Mouse (Mus musculus): ENCODE results near the gene Ina. TPM values are rescaled to one million over a fixed set of nuclear protein-coding genes. Genes with fewer than 3 reads are reported as not detected.

Ina gene
- polyA plus RNA-seq, 1 experiment from 2014 or later = 642 TPM

DNA sequence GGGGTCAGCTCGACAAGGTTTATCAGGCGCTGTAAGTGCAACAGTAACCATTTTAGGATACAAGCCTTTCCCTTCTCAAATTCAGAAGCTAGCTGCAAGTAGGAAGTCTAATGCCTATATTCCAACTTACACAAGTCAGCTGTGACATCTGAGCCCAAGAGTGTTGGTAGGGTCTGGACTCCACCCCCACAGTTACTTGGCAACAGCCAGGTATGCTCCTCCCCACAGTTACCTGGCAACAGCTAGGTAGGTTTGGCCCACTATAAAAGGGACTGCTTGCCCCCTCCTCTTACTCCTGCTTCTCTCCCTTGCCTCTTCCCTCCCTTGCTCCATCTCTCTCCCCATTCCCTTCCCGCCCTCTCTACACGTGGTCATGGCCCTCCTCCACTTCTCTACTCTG lies 34.6 kb downstream of the Ina start:
- peaks cover 15% of the 10 kb centered on the region for H3K4me1 ChIP-seq
- no peak overlapping the region for H3K9ac ChIP-seq
- H3K9me3 ChIP-seq = no peaks in the 10 kb centered on the region
- peak overlapping the region; percentile 70 for H3K4me2 ChIP-seq (replicated peaks)
- H3K36me3 ChIP-seq = peaks cover 24% of the 10 kb centered on the region
- H3K27me3 ChIP-seq (replicated peaks) = no peaks in the 10 kb centered on the region
- ATAC-seq (ENCODE audit: low FRiP score, low read depth) = no peak
- no peak overlapping the region for H3K4me3 ChIP-seq
- H3K27ac ChIP-seq = no peak overlapping the region
- 70% methylated on average over 4 of the region's 4 CpGs for WGBS

DNA sequence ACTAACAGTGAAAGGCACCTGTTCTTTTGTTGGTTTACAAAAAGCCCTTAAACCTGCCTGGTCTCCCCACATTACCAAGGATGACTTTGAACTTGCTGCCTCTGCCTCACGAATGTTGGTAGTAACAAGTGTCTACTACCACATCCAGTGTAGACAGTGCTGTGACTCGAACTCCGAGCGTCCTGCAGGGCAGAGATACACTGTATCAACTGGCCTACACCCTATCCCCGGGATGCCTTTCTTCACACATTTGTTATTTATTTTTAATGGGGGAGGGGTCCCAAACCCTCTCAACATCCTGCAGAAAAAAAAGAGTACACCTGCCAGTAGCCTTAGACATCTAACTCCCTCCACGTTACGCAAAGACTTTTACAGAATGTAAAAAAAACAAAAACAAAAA lies 35.3 kb downstream of the Ina start:
- no peak overlapping the region for H3K27ac ChIP-seq
- H3K4me3 ChIP-seq = peak overlapping the region; percentile 78
- 9% methylated on average over 7 of the region's 7 CpGs for WGBS
- peaks cover 23% of the 10 kb centered on the region for H3K36me3 ChIP-seq
- H3K9me3 ChIP-seq = no peaks in the 10 kb centered on the region
- H3K27me3 ChIP-seq (replicated peaks) = no peaks in the 10 kb centered on the region
- no peak for ATAC-seq (ENCODE audit: low FRiP score, low read depth)
- H3K4me1 ChIP-seq = peaks cover 15% of the 10 kb centered on the region
- peak overlapping the region; percentile 90 for H3K9ac ChIP-seq
- H3K4me2 ChIP-seq (replicated peaks) = peak overlapping the region; percentile 70

DNA sequence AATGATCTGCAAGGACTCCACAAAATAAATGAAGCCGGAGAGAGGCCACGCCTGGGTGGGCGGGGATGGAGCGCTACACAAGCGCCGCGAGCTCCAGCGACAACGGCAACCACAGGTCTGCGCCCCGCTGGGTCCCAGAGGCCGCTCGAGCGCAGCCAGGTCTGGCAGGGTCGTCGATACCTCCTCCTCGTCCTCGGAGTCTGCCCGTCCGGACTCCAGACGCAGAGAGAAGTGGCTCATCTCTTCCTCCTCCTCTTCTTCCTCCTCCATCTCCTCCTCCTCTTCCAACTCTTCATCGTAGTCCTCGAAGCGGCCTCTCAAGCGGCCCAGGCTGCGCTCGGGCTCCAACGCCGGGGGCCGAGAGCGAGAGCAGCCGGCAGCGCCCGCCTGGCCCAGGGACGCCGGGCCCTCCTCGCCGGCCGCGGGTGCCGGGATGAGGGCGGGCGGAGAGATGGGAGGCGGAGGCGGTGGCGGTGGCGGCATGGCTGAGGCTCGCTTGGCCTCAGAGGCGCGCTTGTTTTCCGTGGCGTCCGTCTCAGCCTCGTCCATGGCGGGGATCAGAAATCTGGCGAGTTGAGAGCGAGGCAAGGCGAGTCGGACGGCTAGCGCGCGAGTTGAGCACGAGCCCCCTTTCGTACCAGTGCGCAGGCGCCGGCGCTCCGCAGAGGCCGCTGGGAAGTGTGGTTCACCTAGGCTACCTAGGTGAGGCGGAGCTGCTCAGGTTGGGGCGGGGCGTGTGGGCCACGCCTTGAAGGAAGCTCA lies 36.0 kb downstream of the Ina start, which contains the start of gene Pcgf6:
Gene Pcgf6 (minus strand): TSS at position 636 of the 762 bp plus-strand sequence.
- Histone ChIP-seq H3K4me3 (peak within 1 kb of the TSS; percentile 78), H3K27me3 (replicated peaks) (no peaks in the 10 kb centered on the region), H3K9ac (peak within 1 kb of the TSS; percentile 90), H3K9me3 (no peaks in the 10 kb centered on the region), H3K36me3 (peaks cover 21% of the 10 kb centered on the region), H3K4me1 (peaks cover 15% of the 10 kb centered on the region), H3K27ac (peak within 1 kb of the TSS; percentile 93), H3K4me2 (replicated peaks) (peak within 1 kb of the TSS; percentile 70)
- ATAC-seq (ENCODE audit: low FRiP score, low read depth) = peak; percentile 93
- WGBS = 1% methylated on average over 75 of the region's 75 CpGs

DNA sequence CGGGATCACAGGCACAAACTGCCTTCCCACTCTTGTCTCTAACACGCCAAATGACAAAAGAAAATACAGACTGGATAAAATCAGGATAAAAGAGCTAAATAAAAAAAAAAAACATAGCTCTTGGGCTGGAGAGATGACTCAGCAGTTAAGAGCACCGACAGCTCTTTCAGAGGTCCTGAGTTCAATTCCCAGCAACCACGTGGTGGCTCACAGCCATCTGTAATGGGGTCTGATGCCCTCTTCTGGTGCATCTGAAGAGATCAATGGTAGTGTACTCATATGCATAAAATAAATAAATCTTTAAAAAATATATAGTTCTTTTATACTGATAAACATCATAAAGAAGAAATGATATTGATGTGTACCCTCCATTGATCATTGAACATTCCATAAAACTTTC lies 38.4 kb downstream of the Ina start:
- Histone ChIP-seq H3K27ac (no peak overlapping the region), H3K9me3 (no peaks in the 10 kb centered on the region), H3K36me3 (peaks cover 3% of the 10 kb centered on the region; the same call in 1 of the 2 replicates), H3K4me3 (no peak overlapping the region), H3K9ac (no peak overlapping the region), H3K4me2 (replicated peaks) (no peak overlapping the region), H3K4me1 (peaks cover 15% of the 10 kb centered on the region), H3K27me3 (replicated peaks) (no peaks in the 10 kb centered on the region)
- 84% methylated on average over 4 of the region's 4 CpGs for WGBS
- no peak for ATAC-seq (ENCODE audit: low FRiP score, low read depth)

DNA sequence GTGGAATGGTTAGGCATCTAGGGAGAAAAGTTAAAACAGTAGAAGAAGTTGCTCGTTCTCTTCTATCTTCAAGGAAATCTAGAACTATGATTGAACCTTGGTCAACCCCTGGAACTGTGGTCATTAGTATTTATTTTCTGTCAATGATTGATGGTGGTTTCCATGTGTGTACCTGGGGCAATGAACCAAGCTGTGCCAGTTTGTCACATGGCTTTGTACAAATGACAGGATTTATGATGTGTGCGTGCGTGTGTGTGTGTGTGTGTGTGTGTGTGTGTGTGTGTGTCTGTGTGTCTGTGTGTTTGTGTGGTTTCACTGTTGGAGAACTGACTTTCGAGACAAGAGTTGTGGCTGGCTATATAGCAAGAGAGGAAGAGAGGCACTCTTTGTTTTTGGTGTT lies 39.0 kb downstream of the Ina start:
- H3K27me3 ChIP-seq (replicated peaks) = no peaks in the 10 kb centered on the region
- no peak overlapping the region for H3K4me3 ChIP-seq
- H3K4me1 ChIP-seq = peaks cover 15% of the 10 kb centered on the region
- WGBS = 82% methylated on average over 4 of the region's 4 CpGs
- H3K36me3 ChIP-seq = no peaks in the 10 kb centered on the region
- ATAC-seq (ENCODE audit: low FRiP score, low read depth) = no peak
- H3K27ac ChIP-seq = no peak overlapping the region
- no peaks in the 10 kb centered on the region for H3K9me3 ChIP-seq
- no peak overlapping the region for H3K4me2 ChIP-seq (replicated peaks)
- no peak overlapping the region for H3K9ac ChIP-seq

DNA sequence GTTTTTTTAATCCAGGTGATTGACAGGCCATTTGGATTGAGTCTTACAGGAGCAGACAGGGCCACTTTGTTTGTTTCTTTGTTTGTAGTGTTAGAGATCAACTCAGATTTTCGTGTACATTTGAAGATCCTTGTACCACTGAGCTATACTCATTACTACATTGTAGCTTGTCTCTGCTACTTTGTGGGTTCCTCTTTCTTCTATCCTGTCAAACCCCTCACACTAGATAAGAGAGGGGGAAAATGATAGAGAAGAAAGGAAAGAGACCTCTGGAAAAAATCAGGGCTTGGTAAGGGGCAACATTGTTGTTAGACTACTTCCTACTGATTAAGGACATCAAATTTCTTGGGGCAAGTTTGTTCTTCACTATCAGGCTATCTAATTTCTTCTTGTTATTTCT lies 43.2 kb downstream of the Ina start:
- Histone ChIP-seq H3K9me3 (no peaks in the 10 kb centered on the region), H3K4me1 (no peaks in the 10 kb centered on the region), H3K4me2 (replicated peaks) (no peak overlapping the region), H3K36me3 (no peaks in the 10 kb centered on the region), H3K4me3 (no peak overlapping the region), H3K27me3 (replicated peaks) (no peaks in the 10 kb centered on the region), H3K27ac (no peak overlapping the region), H3K9ac (no peak overlapping the region)
- WGBS = 71% methylated on average over 1 of the region's 1 CpGs
- no peak for ATAC-seq (ENCODE audit: low FRiP score, low read depth)

DNA sequence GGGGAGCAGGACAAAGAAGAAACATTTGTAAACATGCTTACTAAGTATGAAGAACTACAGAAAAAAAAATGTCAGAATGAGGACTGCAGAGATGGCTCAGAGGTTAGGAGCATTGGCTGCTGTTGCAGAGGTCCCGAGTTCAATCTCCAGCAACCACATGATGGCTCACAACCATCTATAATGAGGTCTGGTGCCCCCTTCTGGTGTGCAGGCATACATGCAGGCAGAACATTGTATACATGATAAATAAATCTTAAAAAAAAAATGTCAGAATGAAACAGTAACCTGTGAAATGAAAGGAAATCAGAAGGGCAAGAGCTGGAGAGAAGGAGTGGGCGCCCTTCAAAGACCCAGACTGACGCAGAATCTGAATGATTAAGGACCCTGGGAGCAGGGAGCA lies 51.4 kb downstream of the Ina start:
- no peak overlapping the region for H3K4me2 ChIP-seq (replicated peaks)
- WGBS = 83% methylated on average over 3 of the region's 3 CpGs
- H3K27me3 ChIP-seq (replicated peaks) = no peaks in the 10 kb centered on the region
- H3K9ac ChIP-seq = no peak overlapping the region
- H3K4me3 ChIP-seq = no peak overlapping the region
- no peaks in the 10 kb centered on the region for H3K9me3 ChIP-seq
- H3K4me1 ChIP-seq = peaks cover 9% of the 10 kb centered on the region
- H3K36me3 ChIP-seq = peaks cover 3% of the 10 kb centered on the region; the same call in 1 of the 2 replicates
- no peak for ATAC-seq (ENCODE audit: low FRiP score, low read depth)
- H3K27ac ChIP-seq = no peak overlapping the region

DNA sequence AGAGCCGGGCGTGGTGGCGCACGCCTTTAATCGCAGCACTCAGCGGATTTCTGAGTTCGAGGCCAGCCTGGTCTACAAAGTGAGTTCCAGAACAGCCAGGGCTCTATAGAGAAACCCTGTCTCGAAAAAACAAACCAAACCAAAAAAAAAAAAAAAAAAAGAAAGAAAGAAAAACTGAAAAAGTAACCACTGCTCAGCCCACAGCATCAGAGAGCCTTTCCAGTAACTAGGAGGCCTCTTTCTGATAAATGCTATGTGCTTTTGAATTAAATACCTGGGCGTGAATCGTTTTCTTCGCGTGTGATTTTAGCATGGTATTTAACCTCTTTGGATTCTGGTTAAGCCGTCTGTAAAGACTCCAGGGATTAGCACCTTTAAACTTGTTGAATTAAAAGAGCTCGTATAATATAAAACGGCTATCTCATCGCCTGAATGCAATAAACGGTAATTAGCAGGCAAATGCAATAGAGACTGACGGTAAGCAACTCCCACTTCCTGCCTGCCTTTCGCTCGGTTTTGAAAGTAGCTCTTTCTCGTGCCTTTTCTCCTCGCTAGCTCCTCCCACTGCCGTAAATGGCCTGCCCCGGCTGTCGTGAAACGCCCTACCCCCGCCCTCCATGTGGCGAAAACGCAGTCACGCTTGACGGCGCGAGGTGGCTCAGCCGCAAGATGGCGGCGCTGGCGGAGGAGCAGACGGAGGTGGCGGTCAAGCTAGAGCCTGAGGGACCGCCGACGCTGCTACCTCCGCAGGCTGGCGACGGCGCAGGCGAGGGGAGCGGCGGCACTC lies 52.8 kb downstream of the Ina start, which contains the start of gene Taf5:
Gene Taf5 (plus strand): TSS at position 651 of the 787 bp plus-strand sequence.
- no peaks in the 10 kb centered on the region for H3K27me3 ChIP-seq (replicated peaks)
- peaks cover 18% of the 10 kb centered on the region for H3K36me3 ChIP-seq
- peak within 1 kb of the TSS; percentile 68 for H3K4me2 ChIP-seq (replicated peaks)
- peak within 1 kb of the TSS; percentile 94 for H3K9ac ChIP-seq
- no peaks in the 10 kb centered on the region for H3K9me3 ChIP-seq
- ATAC-seq (ENCODE audit: low FRiP score, low read depth) = peak; percentile 84
- H3K4me1 ChIP-seq = peaks cover 9% of the 10 kb centered on the region
- WGBS = 12% methylated on average over 49 of the region's 49 CpGs
- H3K4me3 ChIP-seq = peak within 1 kb of the TSS; percentile 100
- peak within 1 kb of the TSS; percentile 77 for H3K27ac ChIP-seq

DNA sequence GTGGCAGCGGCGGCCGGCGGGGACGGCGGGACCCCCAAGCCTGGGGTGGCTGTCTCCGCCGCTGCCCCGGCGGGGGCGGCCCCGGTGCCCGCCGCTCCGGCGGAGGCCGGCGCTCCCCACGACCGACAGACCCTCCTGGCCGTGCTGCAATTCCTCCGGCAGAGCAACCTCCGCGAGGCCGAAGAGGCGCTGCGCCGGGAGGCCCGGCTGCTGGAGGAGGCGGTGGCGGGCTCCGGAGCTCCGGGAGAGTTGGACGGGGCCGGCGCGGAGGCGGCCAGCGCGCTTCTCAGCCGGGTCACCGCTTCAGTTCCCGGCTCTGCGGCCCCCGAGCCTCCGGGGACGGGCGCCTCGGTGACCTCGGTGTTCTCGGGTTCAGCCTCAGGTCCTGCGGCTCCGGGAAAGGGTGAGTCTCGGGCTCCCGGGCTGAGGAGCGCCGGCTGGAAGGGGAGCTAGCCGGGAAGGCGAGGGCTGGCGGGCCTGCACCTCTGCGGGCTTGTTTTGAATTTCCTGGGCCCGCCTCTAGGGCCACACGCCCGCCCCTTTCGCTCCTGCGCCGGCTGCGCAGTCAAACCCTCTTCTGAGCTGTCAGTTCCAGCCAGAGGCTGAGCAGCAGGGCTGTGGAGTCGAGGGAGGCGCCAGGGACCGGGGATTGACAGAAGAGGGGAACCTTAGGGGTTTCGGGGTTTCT lies 53.6 kb downstream of the Ina start:
- WGBS = under 1% methylated on average over 72 of the region's 72 CpGs

More for the DNA sequence above, 53.6 kb downstream of the Ina start:
- Histone ChIP-seq H3K4me1 (peaks cover 9% of the 10 kb centered on the region), H3K27me3 (replicated peaks) (no peaks in the 10 kb centered on the region), H3K9me3 (no peaks in the 10 kb centered on the region), H3K4me2 (replicated peaks) (peak overlapping the region; percentile 68), H3K9ac (peak overlapping the region; percentile 94), H3K36me3 (peaks cover 25% of the 10 kb centered on the region), H3K4me3 (peak overlapping the region; percentile 100), H3K27ac (peak overlapping the region; percentile 77)
- ATAC-seq (ENCODE audit: low FRiP score, low read depth) = peak; percentile 89

Other genes starting within 250 kb of the Ina start
- 76.9 and 81.5 TPM in 2 replicates for gene Nt5c2, start 455 bp downstream of the Ina start, polyA plus RNA-seq (2016; fragmentation: Nextera tagmentation; extraction: Ambion mirVana)
- 33.3 and 34.3 TPM in 2 replicates for gene Pcgf6, start 36.2 kb downstream of the Ina start, polyA plus RNA-seq (2016; fragmentation: Nextera tagmentation; extraction: Ambion mirVana)
- gene Taf5, start 53.0 kb downstream of the Ina start, polyA plus RNA-seq (2016; fragmentation: Nextera tagmentation; extraction: Ambion mirVana) = 9.7 and 12.6 TPM in 2 replicates
- 1,410 and 1,413 TPM in 2 replicates for gene Usmg5, start 75.9 kb downstream of the Ina start, polyA plus RNA-seq (2016; fragmentation: Nextera tagmentation; extraction: Ambion mirVana)
- 10.0 and 10.1 TPM in 2 replicates for gene Pdcd11, start 76.1 kb downstream of the Ina start, polyA plus RNA-seq (2016; fragmentation: Nextera tagmentation; extraction: Ambion mirVana)
- 1.9 and 2.0 TPM in 2 replicates for gene Calhm2, start 123.6 kb downstream of the Ina start, polyA plus RNA-seq (2016; fragmentation: Nextera tagmentation; extraction: Ambion mirVana)
- gene Calhm1, start 129.6 kb downstream of the Ina start, polyA plus RNA-seq (2016; fragmentation: Nextera tagmentation; extraction: Ambion mirVana) = not detected in 2 replicates
- gene Calhm3, start 143.1 kb downstream of the Ina start, polyA plus RNA-seq (2016; fragmentation: Nextera tagmentation; extraction: Ambion mirVana) = not detected in 2 replicates
- 6.3 TPM in 2 replicates for gene Neurl1a, start 164.1 kb downstream of the Ina start, polyA plus RNA-seq (2016; fragmentation: Nextera tagmentation; extraction: Ambion mirVana)